Mouse (Mus musculus) lung, embryonic 16.5 days (tissue): ENCODE data around the gene Olfr447. TPM values are rescaled to one million over a fixed set of nuclear protein-coding genes. Genes with fewer than 3 reads are reported as not detected.

ENCODE experiments used
- polyA plus RNA-seq: library from polyadenylated mRNA; unstranded; fragments of >200 nt; fragmentation: Nextera tagmentation; extraction: Ambion mirVana; gene quantifications from 2 replicates; pipeline ENCODE4 v1.2.1, GENCODE M21; 2015

The Olfr447 gene
- polyA plus RNA-seq, 1 experiment from 2014 or later = not detected

Other genes with a start within 250 kb of the Olfr447 start
- gene Tcaf1, start 198.8 kb upstream of the Olfr447 start, polyA plus RNA-seq = 69.4 and 72.2 TPM in 2 replicates
- not detected in 2 replicates for gene Olfr453, start 169.5 kb upstream of the Olfr447 start, polyA plus RNA-seq
- not detected in 2 replicates for gene Olfr38, start 152.5 kb upstream of the Olfr447 start, polyA plus RNA-seq
- not detected in 2 replicates for gene Olfr452, start 123.8 kb upstream of the Olfr447 start, polyA plus RNA-seq
- gene Olfr450, start 96.9 kb upstream of the Olfr447 start, polyA plus RNA-seq = not detected in 2 replicates
- not detected in 2 replicates for gene Olfr449, start 74.5 kb upstream of the Olfr447 start, polyA plus RNA-seq
- gene Olfr448, start 18.4 kb upstream of the Olfr447 start, polyA plus RNA-seq = not detected in 2 replicates
- gene Olfr446, start 12.5 kb downstream of the Olfr447 start, polyA plus RNA-seq = not detected in 2 replicates
- not detected in 2 replicates for gene Olfr444, start 40.2 kb downstream of the Olfr447 start, polyA plus RNA-seq
- gene Olfr441, start 197.5 kb downstream of the Olfr447 start, polyA plus RNA-seq = not detected in 2 replicates
- not detected in 2 replicates for gene Olfr237-ps1, start 237.7 kb downstream of the Olfr447 start, polyA plus RNA-seq